Mouse (Mus musculus) ES-Bruce4 (cell line): ENCODE measurements at regions not wholly inside any gene's neighbourhood (a gene's known extent, or its start where the extent isn't known, plus 50 kb on each side); places are given as distances from the start of the nearest gene placed in this dataset.

ENCODE experiments used
- EP300 ChIP-seq: IDR thresholded peaks from 2 replicates; pipeline ENCODE4 v1.6.1; 2011; ENCODE audit warnings: low read depth, low read length; ENCODE audit not compliant: insufficient read depth
- POLR2A ChIP-seq: IDR thresholded peaks from one replicate; pipeline ENCODE4 v1.8.1; 2011; ENCODE audit warnings: low read length; ENCODE audit not compliant: insufficient read depth

- TF ChIP-seq POLR2A (no peak), EP300 (no peak)
Measured at GRCm38 (mm10) chr9:52371296-52371695, 202.9 kb upstream of the Zc3h12c start.
